Mouse (Mus musculus) urinary bladder, postnatal 25 days (tissue): ENCODE results near the gene 1700019N19Rik.

Source experiments
- DNase-seq: peaks from one replicate; pipeline ENCODE4 v3.0.0; 2022; ENCODE audit warnings: low spot score

1700019N19Rik gene

DNA sequence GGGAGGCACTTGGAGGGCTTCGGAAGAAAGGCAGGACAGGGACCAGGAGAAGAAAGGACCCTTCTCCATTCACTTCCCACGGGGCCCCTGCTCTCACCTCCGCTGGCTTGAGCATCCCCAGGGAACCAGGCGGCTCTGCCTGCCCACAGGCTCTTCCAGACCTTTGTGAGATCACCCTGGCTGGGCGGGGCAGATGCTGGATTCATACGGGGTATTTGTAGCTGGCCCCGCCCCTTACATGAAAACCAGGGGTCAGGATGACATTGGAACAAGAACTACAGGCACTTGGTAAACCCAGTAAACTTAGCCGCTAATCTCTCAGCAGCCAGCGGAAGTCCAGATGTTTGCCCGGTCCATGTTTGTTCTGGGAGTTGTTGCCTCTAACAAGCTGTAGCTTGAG, at the start of gene 1700019N19Rik:
Gene 1700019N19Rik, minus strand, starts transcription at position 178 of the 400 bp plus-strand sequence.
- no peak for DNase-seq

GRCm38 (mm10) chr19:58843606-58844005, 49.3 kb upstream of the 1700019N19Rik start:
- DNase-seq = no peak

- no peak for DNase-seq
Observed at GRCm38 (mm10) chr19:58840721-58841271, 46.5 kb upstream of the 1700019N19Rik start.

DNA sequence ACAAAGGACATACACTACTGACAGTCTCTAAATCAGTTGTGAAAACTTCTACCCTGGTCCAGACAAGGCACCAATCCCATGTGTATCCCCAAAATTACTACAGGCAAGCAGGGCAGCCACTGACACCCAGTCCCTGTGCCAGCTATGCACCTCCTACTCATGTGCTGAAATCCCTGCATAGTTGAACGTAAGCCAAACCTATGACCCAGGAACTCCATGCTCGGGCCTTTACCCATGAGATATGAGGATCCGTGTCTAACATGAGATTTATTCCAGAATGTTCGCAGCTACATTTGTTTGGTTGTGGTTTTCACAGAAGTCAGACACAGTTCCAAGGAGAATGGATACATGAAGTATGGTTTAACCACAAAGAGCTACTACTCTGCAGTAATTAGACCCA, 45.5 kb upstream of the 1700019N19Rik start:
- no peak for DNase-seq

GRCm38 (mm10) chr19:58839345-58839744, 45.1 kb upstream of the 1700019N19Rik start:
- DNase-seq = no peak

- no peak for DNase-seq
Observed at GRCm38 (mm10) chr19:58838706-58839105, 44.4 kb upstream of the 1700019N19Rik start.

GRCm38 (mm10) chr19:58833639-58834180, 39.4 kb upstream of the 1700019N19Rik start:
- DNase-seq = no peak

GRCm38 (mm10) chr19:58832988-58833387, 38.7 kb upstream of the 1700019N19Rik start:
- DNase-seq = no peak

DNA sequence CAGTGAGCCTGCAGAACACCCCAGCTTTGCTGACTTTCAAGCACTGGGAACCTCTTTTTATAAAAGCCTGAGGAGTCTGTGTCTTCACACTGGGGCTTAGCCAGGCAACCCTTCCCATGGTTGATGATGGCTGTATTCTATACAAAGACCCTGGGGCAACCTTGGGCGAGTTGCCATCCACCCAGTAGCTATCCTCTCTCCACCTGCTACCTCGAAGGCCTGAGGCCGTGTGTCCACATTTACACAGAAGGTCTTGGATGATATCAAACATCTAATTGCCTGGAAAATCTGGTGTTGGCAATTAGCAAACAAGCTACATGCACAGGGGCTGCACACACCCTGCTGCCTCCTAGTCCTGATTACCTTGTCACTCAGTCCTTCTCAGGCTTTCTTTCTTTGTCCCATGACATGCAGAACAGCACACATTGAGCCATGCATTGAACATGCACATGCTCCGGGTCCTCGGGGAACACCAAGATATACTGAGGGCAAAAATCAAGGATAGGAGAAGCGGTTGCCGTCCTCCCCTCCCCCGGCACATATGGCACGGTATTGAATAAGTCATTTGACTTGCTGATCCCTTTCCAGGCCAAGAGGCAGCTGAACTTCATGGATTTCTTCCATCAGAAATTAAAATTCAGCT, 37.1 kb upstream of the 1700019N19Rik start:
- no peak for DNase-seq

DNA sequence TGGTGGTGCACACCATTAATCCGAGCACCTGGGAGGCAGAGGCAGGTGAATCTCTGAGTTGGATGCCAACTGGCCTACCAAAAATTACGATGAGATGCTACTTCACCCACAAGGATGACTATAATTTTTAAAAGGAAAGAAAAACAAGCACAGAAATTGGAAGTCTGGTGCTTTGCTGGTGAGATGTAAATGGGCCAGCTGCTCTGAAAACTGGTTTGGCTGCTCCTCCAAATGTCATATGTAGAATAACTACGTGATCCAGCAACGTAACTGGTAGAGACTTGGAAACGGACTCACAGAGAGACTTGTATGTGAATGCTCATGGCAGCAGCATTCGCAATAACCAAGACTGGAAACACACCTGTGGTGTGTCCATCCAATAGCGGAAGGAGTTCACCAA, 35.9 kb upstream of the 1700019N19Rik start:
- DNase-seq = no peak

DNA sequence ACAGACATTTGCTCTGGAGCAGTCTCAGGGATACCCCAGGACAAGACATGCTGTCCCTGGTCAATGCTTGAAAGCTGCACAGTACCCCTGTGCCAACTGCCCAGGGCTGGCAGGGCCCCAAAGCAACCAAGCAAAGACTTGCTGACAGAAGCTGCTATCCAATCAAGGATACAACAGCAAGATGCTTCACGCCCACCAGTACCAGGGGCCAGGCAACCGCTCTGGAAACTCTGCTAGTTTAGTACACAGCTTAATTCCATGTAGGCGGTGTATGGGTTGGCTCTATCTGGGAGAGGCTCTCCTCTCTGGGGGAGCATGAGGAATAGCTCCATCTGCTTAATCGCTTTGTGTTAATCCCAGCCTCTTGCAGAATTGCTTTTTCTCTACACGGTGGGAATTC, 35.3 kb upstream of the 1700019N19Rik start:
- no peak for DNase-seq

DNA sequence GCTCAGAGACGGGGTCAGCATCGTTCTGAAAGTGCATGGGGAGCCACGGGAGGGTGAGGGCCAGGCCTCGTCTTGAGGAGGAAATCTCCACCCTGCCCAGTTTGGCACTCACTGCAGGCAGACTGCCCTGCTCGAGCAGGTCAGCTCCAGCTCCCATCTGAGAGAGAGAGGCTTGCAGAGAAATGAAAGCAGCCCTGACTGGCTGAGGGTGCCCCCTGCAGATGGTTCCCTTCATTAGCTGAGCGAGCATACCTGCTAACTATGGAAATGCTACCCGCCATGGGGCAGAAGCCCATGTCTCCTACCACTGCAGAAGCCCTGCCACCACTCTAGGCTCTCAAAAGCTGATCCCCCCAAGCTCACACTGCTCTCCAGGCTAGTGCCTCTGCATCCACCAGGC, 33.4 kb upstream of the 1700019N19Rik start:
- DNase-seq = no peak

GRCm38 (mm10) chr19:58824316-58824715, 30.1 kb upstream of the 1700019N19Rik start:
- no peak for DNase-seq

- no peak for DNase-seq
Observed at GRCm38 (mm10) chr19:58823301-58823700, 29.0 kb upstream of the 1700019N19Rik start.

GRCm38 (mm10) chr19:58822454-58823200, 28.4 kb upstream of the 1700019N19Rik start:
- DNase-seq = no peak

DNA sequence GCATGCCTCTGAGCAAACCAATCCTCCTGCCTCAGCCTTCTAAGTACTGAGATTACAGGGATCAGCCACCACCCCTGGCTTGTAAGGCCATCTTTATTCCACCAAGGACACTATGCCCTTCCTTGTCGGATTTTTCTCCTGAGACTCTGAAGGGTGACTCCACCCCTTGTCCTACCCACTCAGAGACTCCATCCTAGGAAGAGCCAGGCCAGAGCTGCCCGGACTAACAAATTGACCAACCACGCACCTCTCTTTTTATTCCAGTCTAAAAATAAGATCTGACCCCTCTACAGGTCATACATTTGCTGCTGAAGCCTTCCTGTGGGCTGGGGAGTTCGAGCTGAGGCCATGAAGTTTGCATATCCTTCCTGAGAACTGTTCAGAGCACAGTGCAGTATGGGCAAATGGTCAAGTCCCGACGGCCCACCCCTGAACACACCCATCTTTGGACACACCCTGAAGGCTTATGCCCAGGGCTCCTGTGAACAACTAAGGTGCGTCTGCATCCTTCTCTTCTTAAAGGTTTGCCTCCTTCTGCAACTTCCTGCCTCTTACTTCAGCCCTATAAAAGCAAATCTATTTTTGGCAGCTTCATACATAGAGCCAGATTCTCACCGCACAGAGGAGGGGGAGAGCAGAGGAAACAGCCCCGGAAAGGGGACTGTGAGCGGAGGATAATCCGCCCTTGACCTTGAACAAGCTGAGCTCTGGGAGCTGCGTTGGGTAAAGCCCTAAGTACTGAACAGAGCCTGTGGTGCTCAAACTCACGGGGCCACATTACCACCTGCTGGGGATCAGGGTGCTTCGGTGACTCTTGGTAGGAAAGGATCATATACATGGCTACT, 24.5 kb upstream of the 1700019N19Rik start:
- DNase-seq = no peak

GRCm38 (mm10) chr19:58817398-58817797, 23.1 kb upstream of the 1700019N19Rik start:
- no peak for DNase-seq

- no peak for DNase-seq
Observed at GRCm38 (mm10) chr19:58816453-58817041, 22.3 kb upstream of the 1700019N19Rik start.

- no peak for DNase-seq
Observed at GRCm38 (mm10) chr19:58815179-58815922, 21.1 kb upstream of the 1700019N19Rik start.

DNA sequence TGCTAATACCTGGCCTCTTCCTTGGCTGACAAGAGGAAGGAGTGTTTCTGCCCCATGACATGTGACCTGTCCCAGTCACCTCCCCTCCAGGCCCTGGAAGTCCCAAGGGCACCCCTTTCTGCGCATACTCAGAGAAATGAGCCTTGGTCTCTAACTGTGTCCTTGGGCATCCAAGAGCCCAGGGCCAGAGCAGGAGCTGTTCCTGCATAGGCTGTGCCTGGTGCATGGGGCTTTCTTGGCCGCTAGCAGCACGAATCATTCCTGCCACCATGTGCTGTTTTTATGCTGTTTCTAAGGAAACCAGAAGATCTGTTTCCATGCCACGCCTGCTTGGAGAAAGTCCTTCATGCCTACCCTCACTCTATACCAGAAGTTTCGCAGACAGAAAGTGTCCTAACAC, 16.3 kb upstream of the 1700019N19Rik start:
- no peak for DNase-seq

- DNase-seq = no peak
Observed at GRCm38 (mm10) chr19:58808864-58809263, 14.6 kb upstream of the 1700019N19Rik start.
